Mouse (Mus musculus): ENCODE data around the gene Acsbg2. TPM values are rescaled to one million over a fixed set of nuclear protein-coding genes. Genes with fewer than 3 reads are reported as not detected.

Gene Acsbg2
- polyA plus RNA-seq, 1 experiment from 2014 or later = not detected

GRCm38 (mm10) chr17:56843678-56844077 lies 30.6 kb downstream of the Acsbg2 start:
- no peaks in the 10 kb centered on the region for H3K36me3 ChIP-seq (ENCODE audit: control insufficient read depth, insufficient read depth, low read length)
- H3K4me1 ChIP-seq (ENCODE audit: control insufficient read depth, insufficient read depth, low read length) = no peaks in the 10 kb centered on the region
- ATAC-seq (ENCODE audit: insufficient number of reproducible peaks, low FRiP score, low TSS enrichment, low read depth) (no peak), DNase-seq (ENCODE audit: low spot score) (no peak)
- no peak overlapping the region for H3K4me2 ChIP-seq (ENCODE audit: low read depth, severe bottlenecking)
- no peak overlapping the region for H3K27ac ChIP-seq (replicated peaks; ENCODE audit: low read depth, low read length)
- 86% methylated on average over 5 of the region's 5 CpGs for WGBS
- H3K27me3 ChIP-seq (ENCODE audit: control insufficient read depth, insufficient read depth, low read length) = no peaks in the 10 kb centered on the region
- H3K9ac ChIP-seq (ENCODE audit: low read length) = no peak overlapping the region
- H3K9me3 ChIP-seq (ENCODE audit: control insufficient read depth, low read length) = no peaks in the 10 kb centered on the region
- no peak overlapping the region for H3K4me3 ChIP-seq (ENCODE audit: low read depth, low read length)

- no peak for DNase-seq (ENCODE audit: low spot score)
- H3K4me3 ChIP-seq (ENCODE audit: low read depth, low read length) = no peak overlapping the region
- H3K36me3 ChIP-seq (ENCODE audit: control insufficient read depth, insufficient read depth, low read length) = no peaks in the 10 kb centered on the region
- H3K27ac ChIP-seq (replicated peaks; ENCODE audit: low read depth, low read length) = no peak overlapping the region
- no peak for ATAC-seq (ENCODE audit: insufficient number of reproducible peaks, low FRiP score, low TSS enrichment, low read depth)
- WGBS = 80% methylated on average over 5 of the region's 5 CpGs
- H3K9me3 ChIP-seq (ENCODE audit: control insufficient read depth, low read length) = no peaks in the 10 kb centered on the region
- no peak overlapping the region for H3K4me2 ChIP-seq (ENCODE audit: low read depth, severe bottlenecking)
- no peaks in the 10 kb centered on the region for H3K4me1 ChIP-seq (ENCODE audit: control insufficient read depth, insufficient read depth, low read length)
- no peaks in the 10 kb centered on the region for H3K27me3 ChIP-seq (ENCODE audit: control insufficient read depth, insufficient read depth, low read length)
- no peak overlapping the region for H3K9ac ChIP-seq (ENCODE audit: low read length)
Measured at GRCm38 (mm10) chr17:56842173-56842572, 32.1 kb downstream of the Acsbg2 start.

- no peak for ATAC-seq (ENCODE audit: insufficient number of reproducible peaks, low FRiP score, low TSS enrichment, low read depth)
- 85% methylated on average over 7 of the region's 7 CpGs for WGBS
- H3K4me2 ChIP-seq (ENCODE audit: low read depth, severe bottlenecking) = no peak overlapping the region
- no peaks in the 10 kb centered on the region for H3K36me3 ChIP-seq (ENCODE audit: control insufficient read depth, insufficient read depth, low read length)
- no peaks in the 10 kb centered on the region for H3K9me3 ChIP-seq (ENCODE audit: control insufficient read depth, low read length)
- no peak overlapping the region for H3K4me3 ChIP-seq (ENCODE audit: low read depth, low read length)
- no peak overlapping the region for H3K27ac ChIP-seq (replicated peaks; ENCODE audit: low read depth, low read length)
- no peak for DNase-seq (ENCODE audit: low spot score)
- H3K27me3 ChIP-seq (ENCODE audit: control insufficient read depth, insufficient read depth, low read length) = no peaks in the 10 kb centered on the region
- no peak overlapping the region for H3K9ac ChIP-seq (ENCODE audit: low read length)
- no peaks in the 10 kb centered on the region for H3K4me1 ChIP-seq (ENCODE audit: control insufficient read depth, insufficient read depth, low read length)
Measured at GRCm38 (mm10) chr17:56840524-56840923, 33.7 kb downstream of the Acsbg2 start.

- Histone ChIP-seq H3K4me1 (ENCODE audit: control insufficient read depth, insufficient read depth, low read length) (no peaks in the 10 kb centered on the region), H3K27me3 (ENCODE audit: control insufficient read depth, insufficient read depth, low read length) (0 out of 2 replicates have a peak, but pooled peaks cover 2% of the 10 kb centered on the region), H3K4me3 (ENCODE audit: low read depth, low read length) (no peak overlapping the region), H3K27ac (replicated peaks; ENCODE audit: low read depth, low read length) (no peak overlapping the region), H3K9ac (ENCODE audit: low read length) (no peak overlapping the region), H3K36me3 (ENCODE audit: control insufficient read depth, insufficient read depth, low read length) (no peaks in the 10 kb centered on the region), H3K9me3 (ENCODE audit: control insufficient read depth, low read length) (no peaks in the 10 kb centered on the region), H3K4me2 (ENCODE audit: low read depth, severe bottlenecking) (no peak overlapping the region)
- DNase-seq (ENCODE audit: low spot score) (no peak), ATAC-seq (ENCODE audit: insufficient number of reproducible peaks, low FRiP score, low TSS enrichment, low read depth) (no peak)
- WGBS = 88% methylated on average over 8 of the region's 8 CpGs
Measured at GRCm38 (mm10) chr17:56836336-56836735, 37.9 kb downstream of the Acsbg2 start.

- no peak overlapping the region for H3K27ac ChIP-seq (replicated peaks; ENCODE audit: low read depth, low read length)
- no peak overlapping the region for H3K9ac ChIP-seq (ENCODE audit: low read length)
- H3K4me2 ChIP-seq (ENCODE audit: low read depth, severe bottlenecking) = no peak overlapping the region
- H3K4me3 ChIP-seq (ENCODE audit: low read depth, low read length) = no peak overlapping the region
- H3K27me3 ChIP-seq (ENCODE audit: control insufficient read depth, insufficient read depth, low read length) = peaks cover 11% of the 10 kb centered on the region; the same call in 1 of the 2 replicates
- H3K36me3 ChIP-seq (ENCODE audit: control insufficient read depth, insufficient read depth, low read length) = no peaks in the 10 kb centered on the region
- ATAC-seq (ENCODE audit: insufficient number of reproducible peaks, low FRiP score, low TSS enrichment, low read depth) = no peak
- H3K9me3 ChIP-seq (ENCODE audit: control insufficient read depth, low read length) = no peaks in the 10 kb centered on the region
- H3K4me1 ChIP-seq (ENCODE audit: control insufficient read depth, insufficient read depth, low read length) = no peaks in the 10 kb centered on the region
- DNase-seq (ENCODE audit: low spot score) = no peak
- 89% methylated on average over 1 of the region's 1 CpGs for WGBS
Measured at GRCm38 (mm10) chr17:56833381-56833780, 40.9 kb downstream of the Acsbg2 start.

GRCm38 (mm10) chr17:56832918-56833317 lies 41.3 kb downstream of the Acsbg2 start:
- H3K4me1 ChIP-seq (ENCODE audit: control insufficient read depth, insufficient read depth, low read length) = no peaks in the 10 kb centered on the region
- H3K9ac ChIP-seq (ENCODE audit: low read length) = no peak overlapping the region
- no peaks in the 10 kb centered on the region for H3K9me3 ChIP-seq (ENCODE audit: control insufficient read depth, low read length)
- no peak overlapping the region for H3K4me3 ChIP-seq (ENCODE audit: low read depth, low read length)
- no peak overlapping the region for H3K4me2 ChIP-seq (ENCODE audit: low read depth, severe bottlenecking)
- WGBS = 74% methylated on average over 1 of the region's 1 CpGs
- ATAC-seq (ENCODE audit: insufficient number of reproducible peaks, low FRiP score, low TSS enrichment, low read depth) (no peak), DNase-seq (ENCODE audit: low spot score) (no peak)
- H3K27me3 ChIP-seq (ENCODE audit: control insufficient read depth, insufficient read depth, low read length) = peaks cover 12% of the 10 kb centered on the region
- H3K27ac ChIP-seq (replicated peaks; ENCODE audit: low read depth, low read length) = no peak overlapping the region
- no peaks in the 10 kb centered on the region for H3K36me3 ChIP-seq (ENCODE audit: control insufficient read depth, insufficient read depth, low read length)

- Histone ChIP-seq H3K4me3 (ENCODE audit: low read depth, low read length) (peak overlapping the region; percentile 60), H3K4me1 (ENCODE audit: control insufficient read depth, insufficient read depth, low read length) (no peaks in the 10 kb centered on the region), H3K36me3 (ENCODE audit: control insufficient read depth, insufficient read depth, low read length) (no peaks in the 10 kb centered on the region), H3K9me3 (ENCODE audit: control insufficient read depth, low read length) (no peaks in the 10 kb centered on the region), H3K27me3 (ENCODE audit: control insufficient read depth, insufficient read depth, low read length) (peaks cover 15% of the 10 kb centered on the region), H3K27ac (replicated peaks; ENCODE audit: low read depth, low read length) (no peak overlapping the region), H3K4me2 (ENCODE audit: low read depth, severe bottlenecking) (peak overlapping the region; percentile 70), H3K9ac (ENCODE audit: low read length) (peak overlapping the region; percentile 57; the same call in 1 of the 2 replicates)
- under 1% methylated on average over 42 of the region's 42 CpGs for WGBS
- DNase-seq (ENCODE audit: low spot score) (peak; percentile 98), ATAC-seq (ENCODE audit: insufficient number of reproducible peaks, low FRiP score, low TSS enrichment, low read depth) (peak; percentile 98)
Measured at GRCm38 (mm10) chr17:56831111-56831816, 43.0 kb downstream of the Acsbg2 start.

- peak within 1 kb of the TSS; percentile 57 for H3K9ac ChIP-seq (ENCODE audit: low read length)
- H3K27ac ChIP-seq (replicated peaks; ENCODE audit: low read depth, low read length) = no peak within 1 kb of the TSS
- H3K4me2 ChIP-seq (ENCODE audit: low read depth, severe bottlenecking) = peak within 1 kb of the TSS; percentile 70
- no peaks in the 10 kb centered on the region for H3K4me1 ChIP-seq (ENCODE audit: control insufficient read depth, insufficient read depth, low read length)
- H3K27me3 ChIP-seq (ENCODE audit: control insufficient read depth, insufficient read depth, low read length) = peaks cover 15% of the 10 kb centered on the region
- WGBS = under 1% methylated on average over 24 of the region's 62 CpGs
- ATAC-seq (ENCODE audit: insufficient number of reproducible peaks, low FRiP score, low TSS enrichment, low read depth) (no peak), DNase-seq (ENCODE audit: low spot score) (peak; percentile 56)
- no peaks in the 10 kb centered on the region for H3K36me3 ChIP-seq (ENCODE audit: control insufficient read depth, insufficient read depth, low read length)
- peak within 1 kb of the TSS; percentile 60 for H3K4me3 ChIP-seq (ENCODE audit: low read depth, low read length)
- no peaks in the 10 kb centered on the region for H3K9me3 ChIP-seq (ENCODE audit: control insufficient read depth, low read length)
Measured at GRCm38 (mm10) chr17:56830411-56831110, 43.7 kb downstream of the Acsbg2 start, which contains the start of gene Rfx2. Gene Rfx2 (minus strand): TSS chr17:56831013.

All from limb, embryonic 11.5 days (tissue).